Mouse (Mus musculus): Measurements from ENCODE around the gene Rai1. TPM values are rescaled to one million over a fixed set of nuclear protein-coding genes. Genes with fewer than 3 reads are reported as not detected.

Gene Rai1
- total RNA-seq, 2 experiments from 2014 or later, result 43.9 to 46.7 TPM

- DNase-seq, result no peak
Measured at GRCm38 (mm10) chr11:60192534-60192933, 87.7 kb downstream of the Rai1 start.

- DNase-seq, result no peak
Measured at GRCm38 (mm10) chr11:60193556-60193955, 88.7 kb downstream of the Rai1 start.

DNA sequence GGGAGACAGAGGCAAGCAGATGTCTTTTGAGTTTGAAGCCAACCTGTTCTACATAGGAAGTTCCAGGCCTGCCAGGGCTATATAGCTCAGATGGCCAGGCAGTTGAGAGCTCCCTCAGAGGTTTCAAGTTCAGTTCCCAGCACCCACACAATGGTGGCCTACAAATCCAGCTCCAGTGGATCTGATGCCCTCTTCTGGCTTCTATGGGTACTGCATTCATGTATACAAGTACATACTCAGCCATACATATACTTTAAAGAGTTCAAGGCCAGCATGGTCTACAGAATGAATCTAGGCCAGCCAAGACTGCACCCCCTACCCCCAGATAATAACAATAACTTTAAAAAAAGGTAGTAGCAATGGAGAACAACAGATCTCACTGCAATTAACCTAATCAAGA, 90.3 kb downstream of the Rai1 start:
- DNase-seq, result no peak

GRCm38 (mm10) chr11:60196344-60196743, 91.5 kb downstream of the Rai1 start:
- DNase-seq, result peak in 1 of 2 experiments; percentile 54

GRCm38 (mm10) chr11:60197998-60198619, 93.3 kb downstream of the Rai1 start:
- peak in 1 of 2 experiments; percentile 57 for DNase-seq

GRCm38 (mm10) chr11:60198651-60199050, 93.8 kb downstream of the Rai1 start:
- DNase-seq, result no peak

DNA sequence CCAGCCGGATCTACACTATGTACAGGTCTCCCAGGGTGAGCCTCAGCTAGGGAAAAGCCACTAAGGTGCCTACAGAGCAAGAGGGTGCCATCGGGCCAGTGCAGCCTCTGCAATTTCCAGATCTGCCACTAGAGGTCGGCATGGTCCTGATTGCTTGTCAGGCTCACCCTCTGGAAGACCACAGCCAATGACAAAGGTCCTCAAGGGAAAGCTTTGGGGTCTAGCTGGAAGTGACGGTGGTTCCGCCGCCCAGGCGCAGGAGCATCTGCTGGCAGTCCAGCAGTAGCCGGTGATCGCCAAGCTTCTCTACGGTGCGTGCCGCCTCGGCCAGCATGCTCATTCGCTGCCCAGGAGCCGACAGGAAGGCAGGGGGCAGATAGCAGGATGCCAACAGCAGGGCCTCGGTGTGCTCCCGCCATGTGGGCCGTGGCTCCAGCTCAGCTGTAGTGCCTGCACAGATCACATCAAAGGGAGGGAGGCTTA, 94.9 kb downstream of the Rai1 start:
- peak; percentile 92 to 93 for DNase-seq

GRCm38 (mm10) chr11:60200384-60200783, 95.6 kb downstream of the Rai1 start:
- no peak for DNase-seq

DNA sequence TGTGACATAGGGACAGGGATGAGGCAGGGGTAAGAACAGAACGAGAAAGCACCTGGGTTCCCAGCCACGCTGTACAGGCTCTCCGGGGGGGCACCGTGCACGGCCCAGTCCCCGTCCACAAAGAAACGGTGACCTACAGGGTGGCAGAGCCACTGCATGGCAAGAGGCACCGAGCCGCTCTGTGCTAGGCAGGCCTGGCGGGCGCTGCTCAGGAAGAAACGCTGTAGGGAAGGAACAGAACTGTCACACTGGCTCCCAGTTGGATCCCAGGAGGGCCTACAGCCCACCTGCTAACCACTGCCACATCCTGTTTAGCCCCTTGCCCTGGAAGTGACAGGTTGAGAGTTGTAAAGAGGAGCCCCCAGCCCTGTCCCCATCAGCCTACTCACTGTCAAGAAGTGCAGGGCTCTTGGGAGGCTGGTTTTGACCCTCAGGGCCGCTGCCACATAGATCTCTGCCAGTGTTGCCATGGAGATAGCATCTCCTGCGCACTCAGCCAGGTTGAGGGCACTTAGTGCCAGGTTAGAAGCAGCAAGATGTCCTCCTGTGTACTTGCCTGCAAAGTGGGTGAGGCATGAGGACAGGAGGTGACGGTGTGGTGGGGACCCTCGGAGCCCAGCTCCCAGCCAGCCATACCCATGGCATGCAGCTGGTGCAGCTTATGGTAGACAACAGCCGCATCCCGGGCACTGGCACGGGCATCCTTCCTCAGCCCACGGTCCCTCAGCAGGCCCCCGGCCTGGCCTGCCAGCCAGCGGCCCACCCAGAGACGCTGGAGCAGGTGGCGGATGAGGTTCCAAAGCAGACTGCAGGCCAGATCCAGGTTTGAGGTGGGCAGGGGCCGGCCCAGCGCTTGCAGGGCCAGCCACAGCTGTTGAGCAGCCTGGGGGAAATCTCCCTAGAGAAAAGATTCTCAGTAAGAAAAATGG, 98.2 kb downstream of the Rai1 start:
- no peak for DNase-seq

GRCm38 (mm10) chr11:60205026-60205425, 100.2 kb downstream of the Rai1 start:
- no peak for DNase-seq

GRCm38 (mm10) chr11:60206207-60206606, 101.4 kb downstream of the Rai1 start:
- no peak for DNase-seq

GRCm38 (mm10) chr11:60208201-60208600, 103.4 kb downstream of the Rai1 start:
- DNase-seq, result no peak

DNA sequence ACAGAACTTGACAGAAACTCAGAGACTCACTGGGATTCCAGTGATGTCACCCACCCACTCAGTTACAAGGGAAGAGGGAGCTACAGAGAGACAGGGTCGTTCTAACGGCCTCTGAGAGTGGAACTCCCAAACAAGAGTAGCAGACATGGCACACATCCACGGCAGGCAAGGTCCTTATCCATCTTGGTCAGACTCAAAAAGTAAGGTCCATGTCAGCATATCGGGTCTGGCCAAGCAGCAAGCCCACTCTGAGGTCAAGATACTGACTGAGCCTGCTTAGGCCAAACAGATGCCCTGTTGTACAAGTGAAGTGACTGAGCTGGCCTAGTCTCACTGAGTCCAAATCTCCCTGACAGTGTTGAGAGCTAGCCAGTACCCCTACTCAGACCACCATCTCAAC, 103.9 kb downstream of the Rai1 start:
- DNase-seq, result no peak

GRCm38 (mm10) chr11:60209217-60209932, 104.6 kb downstream of the Rai1 start:
- peak; percentile 84 to 88 for DNase-seq

GRCm38 (mm10) chr11:60209933-60210249, 105.1 kb downstream of the Rai1 start:
- DNase-seq, result no peak

- peak; percentile 97 to 99 for DNase-seq
Measured at GRCm38 (mm10) chr11:60210305-60210724, 105.5 kb downstream of the Rai1 start.

DNA sequence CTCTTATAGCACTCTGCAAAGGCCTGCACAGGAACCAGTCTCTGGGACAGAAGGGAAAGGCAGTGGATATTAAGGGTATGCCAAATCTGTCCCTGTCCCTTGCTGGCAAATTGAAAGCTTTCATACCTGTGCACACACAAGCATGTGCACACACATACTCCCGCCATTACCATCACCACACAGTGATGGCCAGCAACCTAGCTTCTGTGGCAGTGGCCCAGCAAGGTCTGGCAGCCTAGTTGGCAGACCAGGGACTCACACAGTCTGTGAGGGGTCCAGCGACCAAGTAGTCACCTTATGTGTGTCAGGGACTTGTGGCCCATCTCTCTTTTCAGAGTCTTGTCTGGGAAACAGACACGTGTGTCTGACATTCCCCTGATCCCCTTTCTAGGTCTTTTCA, 106.3 kb downstream of the Rai1 start:
- no peak for DNase-seq

DNA sequence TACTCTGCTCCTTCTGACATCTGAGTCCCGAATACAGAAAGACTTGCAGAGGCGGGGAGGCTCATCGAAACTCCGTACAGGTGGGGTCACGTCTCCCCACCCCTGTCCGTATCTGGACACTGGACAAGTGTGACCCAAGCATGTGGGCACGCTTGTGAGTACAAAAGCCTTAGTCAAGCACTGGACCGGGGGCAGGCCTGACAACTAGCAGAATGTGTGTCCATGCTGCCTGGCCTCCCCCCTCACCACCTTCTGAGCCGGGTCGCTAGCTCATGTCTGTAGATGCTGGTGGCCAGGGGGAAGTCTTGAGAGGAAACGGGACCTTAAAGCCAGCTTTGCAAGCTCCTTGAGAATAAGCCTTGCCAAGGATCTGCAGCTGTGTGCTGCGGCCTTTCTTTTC, 106.9 kb downstream of the Rai1 start:
- no peak for DNase-seq

DNA sequence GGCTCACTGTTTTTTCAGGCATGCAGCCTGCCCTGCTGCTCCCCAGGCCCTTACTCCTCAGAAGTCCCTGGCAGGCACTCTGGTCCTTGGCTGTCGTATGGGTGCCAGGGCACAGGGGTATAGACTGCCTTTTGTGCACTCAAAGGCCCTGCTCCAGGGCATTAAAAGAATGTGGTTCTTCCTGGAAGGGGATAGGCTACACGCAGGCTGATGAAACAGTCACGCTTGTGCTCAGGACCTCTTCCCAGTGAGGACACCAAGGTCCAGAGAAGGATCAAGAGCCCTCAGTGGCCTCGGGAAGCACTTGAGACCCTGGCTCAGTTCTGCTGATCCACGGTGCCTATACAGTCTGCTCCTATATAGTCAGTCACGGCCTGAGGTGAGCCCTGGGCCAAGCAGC, 108.5 kb downstream of the Rai1 start:
- DNase-seq, result no peak

DNA sequence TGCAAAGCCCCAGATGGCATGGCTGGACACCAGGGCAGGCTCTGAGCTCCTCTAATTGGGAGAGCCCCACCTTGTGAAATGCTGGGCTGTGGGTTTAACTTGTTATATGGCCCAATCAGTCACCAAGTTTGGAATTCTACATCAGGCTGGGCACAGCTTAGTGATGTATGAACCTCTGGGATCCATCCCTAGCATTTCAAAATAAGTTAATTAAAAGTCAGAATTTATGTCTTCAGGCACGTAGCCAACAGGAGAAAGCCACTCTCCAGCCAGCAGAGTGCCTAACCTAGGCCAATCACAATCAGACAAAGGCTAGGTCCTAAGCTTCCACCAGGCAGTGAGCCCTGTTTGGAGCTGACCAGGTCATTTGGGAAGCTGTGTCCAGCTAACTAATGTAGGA, 111.9 kb downstream of the Rai1 start:
- no peak for DNase-seq

GRCm38 (mm10) chr11:60217467-60217866, 112.7 kb downstream of the Rai1 start:
- no peak for DNase-seq

GRCm38 (mm10) chr11:60219609-60220008, 114.8 kb downstream of the Rai1 start:
- DNase-seq, result peak; percentile 38 to 46

DNA sequence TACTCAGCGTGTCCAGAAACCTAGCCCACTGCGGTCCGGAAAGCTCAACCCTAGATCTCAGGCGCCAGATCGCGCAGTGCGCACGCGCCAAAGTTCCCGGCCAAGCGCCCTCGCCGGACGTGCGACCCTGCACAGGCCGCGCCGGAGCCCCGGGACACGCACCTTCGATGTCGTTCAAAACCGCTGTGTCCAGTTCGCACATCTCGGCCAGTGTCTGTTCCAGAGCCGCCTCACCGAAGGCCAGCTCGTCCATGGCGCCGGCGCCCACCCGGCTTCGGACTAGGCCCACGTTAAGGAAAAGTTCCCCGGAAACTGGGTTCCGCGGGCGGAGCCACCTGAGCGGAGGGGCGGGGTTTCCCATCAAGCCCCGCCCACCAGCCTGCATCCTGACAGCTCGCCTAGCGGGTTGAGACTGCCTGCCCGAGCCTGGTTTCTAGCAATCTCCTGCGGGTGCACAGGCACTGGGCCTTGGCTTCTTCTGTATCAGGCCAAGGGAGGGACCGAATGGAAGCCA, 115.5 kb downstream of the Rai1 start:
- DNase-seq, result peak; percentile 92 to 94
